8 mouse cellular contexts compared by ENCODE assay signal in genomic region chr7:134671467-134671901, GRCm38 (mm10). TPM values are rescaled to one million over a fixed set of nuclear protein-coding genes. Genes with fewer than 3 reads are reported as not detected.
A peak's percentile ranks its signal among the peaks of the same experiment; 100 is the strongest.
DNase-seq lines count a peak whose midpoint lies in the region; ATAC-seq lines count a peak whose summit lies in the region.

No protein-coding gene starts in this region.

- peak overlapping the region; percentile 77 for H3K4me3 ChIP-seq in limb, embryonic 13.5 days
- peak overlapping the region; percentile 58 for H3K4me3 ChIP-seq in neural tube, embryonic 14.5 days (ENCODE audit: low read depth, low read length)

- peaks cover 46% of the 10 kb centered on the region for H3K4me1 ChIP-seq in limb, embryonic 13.5 days
- H3K4me1 ChIP-seq in neural tube, embryonic 14.5 days (ENCODE audit: control insufficient read depth, insufficient read depth, low read length) = 0 out of 2 replicates have a peak, but pooled peaks cover 3% of the 10 kb centered on the region

- ATAC-seq in limb, embryonic 13.5 days (ENCODE audit: low FRiP score, low read depth) = no peak
- ATAC-seq in neural tube, embryonic 14.5 days (ENCODE audit: low read depth) = no peak

- no peaks in the 10 kb centered on the region for H3K27me3 ChIP-seq in limb, embryonic 13.5 days
- peaks cover 17% of the 10 kb centered on the region for H3K27me3 ChIP-seq in neural tube, embryonic 14.5 days (ENCODE audit: control insufficient read depth, insufficient read depth, low read length)

- H3K4me2 ChIP-seq in limb, embryonic 13.5 days (replicated peaks) = peak overlapping the region; percentile 79
- peak overlapping the region; percentile 95 for H3K4me2 ChIP-seq in neural tube, embryonic 14.5 days (ENCODE audit: low read depth, low read length)

- 11% methylated on average over 7 of the region's 7 CpGs for WGBS in limb, embryonic 13.5 days
- 45% methylated on average over 7 of the region's 7 CpGs for WGBS in neural tube, embryonic 14.5 days

- no peaks in the 10 kb centered on the region for H3K9me3 ChIP-seq in limb, embryonic 13.5 days
- no peaks in the 10 kb centered on the region for H3K9me3 ChIP-seq in neural tube, embryonic 14.5 days (ENCODE audit: control insufficient read depth, low read length)

- H3K36me3 ChIP-seq in limb, embryonic 13.5 days = no peaks in the 10 kb centered on the region
- H3K36me3 ChIP-seq in neural tube, embryonic 14.5 days (ENCODE audit: control insufficient read depth, insufficient read depth, low read length) = no peaks in the 10 kb centered on the region

- peak overlapping the region; percentile 95 for H3K27ac ChIP-seq in limb, embryonic 13.5 days
- H3K27ac ChIP-seq in neural tube, embryonic 14.5 days (ENCODE audit: low read depth, low read length) = no peak overlapping the region

- DNase-seq in embryo, embryonic 10 days (ENCODE audit: low spot score) = peak; percentile 39
- no peak for DNase-seq in embryo, embryonic 9.5 days (ENCODE audit: extremely low spot score)
- DNase-seq in adrenal gland, postnatal 25 days = peak; percentile 33
- peak; percentile 20 to 29 for DNase-seq in heart, postnatal 10 days
- DNase-seq in frontal cortex, postnatal 10 days (ENCODE audit: low spot score in 2 of 2) = no peak
- DNase-seq in gastrocnemius, adult 18-20 months (ENCODE audit: low spot score) = no peak

- intact Hi-C loops in heart, postnatal 10 days (cut with DNase I) = loop anchor here (5.0 kb wide), 2 partner anchors 56 to 101 kb away; no protein-coding TSS in a partner anchor

- H3K9ac ChIP-seq in limb, embryonic 13.5 days = peak overlapping the region; percentile 88
- 0 out of 2 replicates have a peak overlapping the region, but pooled peaks have one; percentile 2 for H3K9ac ChIP-seq in neural tube, embryonic 14.5 days (replicated peaks; ENCODE audit: low read depth, low read length)

RNA-seq across cellular contexts. Expression of gene Dock1, which starts 1.0 kb away (rescaled TPM):
- 182 and 201 TPM in 2 replicates for total RNA-seq in adrenal gland, postnatal 25 days (2021)
- 10 to 100 TPM; 46.8 to 47.5 TPM for total RNA-seq in heart, postnatal 10 days (2021)
- 39.5 and 45.1 TPM in 2 replicates for polyA plus RNA-seq in limb, embryonic 13.5 days (2015; fragmentation: Nextera tagmentation; extraction: Ambion mirVana)
- polyA plus RNA-seq in neural tube, embryonic 14.5 days (2014; fragmentation: Nextera tagmentation; extraction: Ambion mirVana) = 5.9 and 8.6 TPM in 2 replicates
- total RNA-seq in gastrocnemius, adult 18-20 months (2021) = 1 to 10 TPM; 5.6 to 6.0 TPM

Comparison
In these comparisons a context has a peak if more than half of its experiments do, and no peak if none do; other contexts are left out.
1. DNase-seq: peak in embryo, embryonic 10 days (single experiment), adrenal gland, postnatal 25 days (single experiment) and heart, postnatal 10 days (2 of 2); none in embryo, embryonic 9.5 days (single experiment), frontal cortex, postnatal 10 days (0 of 2) and gastrocnemius, adult 18-20 months (single experiment).
2. RNA of gene Dock1, which starts 1.0 kb away (total RNA-seq): 182 to 201 TPM in adrenal gland, postnatal 25 days and 46.8 to 47.5 TPM in heart, postnatal 10 days; 5.6 to 6.0 TPM in gastrocnemius, adult 18-20 months; every median in the first group is over 4 times any median in the second.